Mouse (Mus musculus): Measurements from ENCODE around the gene Fstl4.

- no peak for TF ChIP-seq CTCF (IDR thresholded peaks at IDR 0.05; ENCODE audit: extremely low read depth, insufficient read length, insufficient replicate concordance, low read depth, low read length)
- TF ChIP-seq POLR2A (IDR thresholded peaks at IDR 0.05; ENCODE audit: low read depth, low read length): no peak
Observed at GRCm38 (mm10) chr11:53108798-53109197, 344.4 kb downstream of the Fstl4 start.
